Mouse (Mus musculus) thymus, adult 2 months (tissue): ENCODE results near the gene Fxr2.

Source experiments
- CTCF ChIP-seq: fragments of 200-500 bp; IDR thresholded peaks from 2 replicates; pipeline ENCODE4 v1.5.1; 2012; ENCODE audit warnings: mild to moderate bottlenecking, control low read depth, low read length, moderate library complexity, borderline replicate concordance; ENCODE audit not compliant: control insufficient read depth, poor library complexity, insufficient read depth; ENCODE audit errors: extremely low read depth
- POLR2A ChIP-seq: fragments of 200-500 bp; IDR thresholded peaks from 2 replicates; pipeline ENCODE4 v1.6.1; 2012; ENCODE audit warnings: mild to moderate bottlenecking, low read length, control low read depth, moderate library complexity; ENCODE audit not compliant: control insufficient read depth, poor library complexity, insufficient read depth; ENCODE audit errors: extremely low read depth

DNA sequence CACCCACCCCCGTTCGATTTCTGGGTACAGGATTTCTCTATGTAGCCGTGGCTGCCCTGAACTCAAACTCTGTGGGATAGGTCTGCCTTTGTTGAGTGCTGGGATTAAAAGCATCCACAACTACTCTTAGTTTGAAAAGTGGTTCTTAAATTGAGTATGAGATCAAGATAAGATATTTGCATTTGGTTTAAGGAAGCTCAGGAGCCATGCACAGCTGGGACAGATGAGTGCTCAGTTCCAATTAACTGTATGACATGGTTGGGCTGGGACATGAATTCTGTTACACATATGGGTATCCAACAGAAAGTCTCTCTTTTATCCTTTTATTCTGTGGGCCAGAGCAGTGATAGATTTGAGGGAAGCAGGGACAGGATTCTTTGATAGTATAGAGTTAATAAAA is 2.7 kb downstream of the Fxr2 start:
- TF ChIP-seq CTCF (no peak), POLR2A (no peak)
